Mouse (Mus musculus) forebrain, embryonic 16.5 days (tissue): ENCODE results near the gene Dab2ip. TPM values are rescaled to one million over a fixed set of nuclear protein-coding genes. Genes with fewer than 3 reads are reported as not detected.

Experiments
- ATAC-seq: fragments of 200-750 bp; cut with Nextera tagmentation; 2 replicates; pipeline ENCODE4 v1.8.0; 2017; ENCODE audit warnings: mild to moderate bottlenecking, moderate library complexity
- H3K27ac ChIP-seq: fragments of 300-500 bp; sonication (generic); 2 replicates; pipeline ENCODE4 v1.5.1; 2014; ENCODE audit warnings: low read length, control low read depth
- H3K27me3 ChIP-seq: fragments of 300-500 bp; sonication (generic); replicated peaks from 2 replicates; pipeline ENCODE4 v1.6.1; 2014; ENCODE audit warnings: low read length; ENCODE audit not compliant: control insufficient read depth, insufficient read depth
- H3K36me3 ChIP-seq: fragments of 300-500 bp; sonication (generic); 2 replicates; pipeline ENCODE4 v1.6.1; 2014; ENCODE audit not compliant: control insufficient read depth, insufficient read depth
- H3K4me1 ChIP-seq: fragments of 300-500 bp; sonication (generic); replicated peaks from 2 replicates; pipeline ENCODE4 v1.6.1; 2014; ENCODE audit warnings: low read length; ENCODE audit not compliant: control insufficient read depth, insufficient read depth
- H3K4me2 ChIP-seq: fragments of 300-500 bp; sonication (generic); 2 replicates; pipeline ENCODE4 v1.6.1; 2014; ENCODE audit warnings: mild to moderate bottlenecking, low read length, control low read depth
- H3K4me3 ChIP-seq: fragments of 300-500 bp; sonication (generic); replicated peaks from 2 replicates; pipeline ENCODE4 v1.5.1; 2014; ENCODE audit warnings: mild to moderate bottlenecking, low read length, control low read depth
- H3K9ac ChIP-seq: fragments of 300-500 bp; sonication (generic); replicated peaks from 2 replicates; pipeline ENCODE4 v1.6.1; 2014; ENCODE audit warnings: low read depth, low read length, control low read depth
- H3K9me3 ChIP-seq: fragments of 300-500 bp; sonication (generic); 2 replicates; pipeline ENCODE4 v1.6.1; 2016; ENCODE audit warnings: low read length; ENCODE audit not compliant: control insufficient read depth
- WGBS: fragments of 180-500 bp; shearing (Covaris S2); extraction: QIAGEN DNeasy Blood & Tissue Kit; methylation state at CpG from one replicate; pipeline ENCODE4 v1.1.7; 2014; 5-methylcytosine and 5-hydroxymethylcytosine counted together
- polyA plus RNA-seq: library from polyadenylated mRNA; unstranded; fragments of >200 nt; fragmentation: Nextera tagmentation; extraction: Ambion mirVana; gene quantifications from 2 replicates; pipeline ENCODE4 v1.2.1, GENCODE M21; 2015

Gene Dab2ip
- polyA plus RNA-seq, 1 experiment from 2014 or later = 42.8 TPM

- Histone ChIP-seq H3K4me2 (no peak overlapping the region), H3K9ac (no peak overlapping the region), H3K27ac (no peak overlapping the region), H3K4me1 (peaks cover 8% of the 10 kb centered on the region), H3K4me3 (no peak overlapping the region), H3K27me3 (no peaks in the 10 kb centered on the region), H3K9me3 (no peaks in the 10 kb centered on the region), H3K36me3 (no peaks in the 10 kb centered on the region)
- 78% methylated on average over 4 of the region's 4 CpGs for WGBS
- ATAC-seq = no peak
These were observed 8.9 kb upstream of the Dab2ip start for GRCm38 (mm10) chr2:35549191-35549590.

GRCm38 (mm10) chr2:35550097-35550496 is 8.0 kb upstream of the Dab2ip start:
- WGBS = 89% methylated on average over 9 of the region's 9 CpGs
- Histone ChIP-seq H3K27me3 (no peaks in the 10 kb centered on the region), H3K9me3 (no peaks in the 10 kb centered on the region), H3K4me2 (no peak overlapping the region), H3K27ac (no peak overlapping the region), H3K36me3 (no peaks in the 10 kb centered on the region), H3K4me1 (peaks cover 3% of the 10 kb centered on the region), H3K9ac (no peak overlapping the region), H3K4me3 (no peak overlapping the region)
- no peak for ATAC-seq

GRCm38 (mm10) chr2:35556918-35557486 is 1.1 kb upstream of the Dab2ip start:
- 68% methylated on average over 5 of the region's 5 CpGs for WGBS
- peaks cover 7% of the 10 kb centered on the region; the same call in 1 of the 2 replicates for H3K4me1 ChIP-seq
- ATAC-seq = no peak

GRCm38 (mm10) chr2:35558826-35559550 is 922 bp downstream of the Dab2ip start:
- H3K27ac ChIP-seq = no peak overlapping the region
- H3K4me2 ChIP-seq = no peak overlapping the region
- no peak overlapping the region for H3K4me3 ChIP-seq
- ATAC-seq = no peak
- 78% methylated on average over 4 of the region's 4 CpGs for WGBS
- peaks cover 7% of the 10 kb centered on the region; the same call in 1 of the 2 replicates for H3K4me1 ChIP-seq
- no peaks in the 10 kb centered on the region for H3K9me3 ChIP-seq
- H3K27me3 ChIP-seq = no peaks in the 10 kb centered on the region
- H3K36me3 ChIP-seq = no peaks in the 10 kb centered on the region
- no peak overlapping the region for H3K9ac ChIP-seq

More at GRCm38 (mm10) chr2:35556918-35557486, 1.1 kb upstream of the Dab2ip start:
- no peaks in the 10 kb centered on the region for H3K36me3 ChIP-seq
- no peak overlapping the region for H3K4me2 ChIP-seq
- no peak overlapping the region for H3K4me3 ChIP-seq
- no peaks in the 10 kb centered on the region for H3K27me3 ChIP-seq
- H3K9ac ChIP-seq = no peak overlapping the region
- H3K9me3 ChIP-seq = no peaks in the 10 kb centered on the region
- no peak overlapping the region for H3K27ac ChIP-seq

- Histone ChIP-seq H3K4me3 (no peak overlapping the region), H3K27me3 (no peaks in the 10 kb centered on the region), H3K4me2 (no peak overlapping the region), H3K4me1 (peaks cover 7% of the 10 kb centered on the region; the same call in 1 of the 2 replicates), H3K27ac (no peak overlapping the region), H3K9me3 (no peaks in the 10 kb centered on the region), H3K36me3 (no peaks in the 10 kb centered on the region), H3K9ac (no peak overlapping the region)
- WGBS = 61% methylated on average over 2 of the region's 2 CpGs
- ATAC-seq = no peak
These were observed 1.4 kb downstream of the Dab2ip start for GRCm38 (mm10) chr2:35559551-35559835.

- ATAC-seq = no peak
- no peak overlapping the region for H3K27ac ChIP-seq
- no peak overlapping the region for H3K4me3 ChIP-seq
- H3K4me2 ChIP-seq = no peak overlapping the region
- H3K9me3 ChIP-seq = no peaks in the 10 kb centered on the region
- WGBS = 91% methylated on average over 4 of the region's 4 CpGs
- 0 out of 2 replicates have a peak, but pooled peaks cover 2% of the 10 kb centered on the region for H3K4me1 ChIP-seq
- no peak overlapping the region for H3K9ac ChIP-seq
- no peaks in the 10 kb centered on the region for H3K36me3 ChIP-seq
- no peaks in the 10 kb centered on the region for H3K27me3 ChIP-seq
These were observed 5.7 kb downstream of the Dab2ip start for GRCm38 (mm10) chr2:35563722-35564121.

- Histone ChIP-seq H3K27me3 (no peaks in the 10 kb centered on the region), H3K9ac (no peak overlapping the region), H3K4me1 (no peaks in the 10 kb centered on the region), H3K9me3 (no peaks in the 10 kb centered on the region), H3K27ac (no peak overlapping the region), H3K4me3 (no peak overlapping the region), H3K36me3 (no peaks in the 10 kb centered on the region), H3K4me2 (no peak overlapping the region)
- no peak for ATAC-seq
- WGBS = 90% methylated on average over 6 of the region's 6 CpGs
These were observed 7.2 kb downstream of the Dab2ip start for GRCm38 (mm10) chr2:35565051-35565836.

GRCm38 (mm10) chr2:35566957-35567693 is 9.1 kb downstream of the Dab2ip start:
- H3K27me3 ChIP-seq = no peaks in the 10 kb centered on the region
- H3K4me2 ChIP-seq = no peak overlapping the region
- H3K4me1 ChIP-seq = no peaks in the 10 kb centered on the region
- no peaks in the 10 kb centered on the region for H3K36me3 ChIP-seq
- H3K9me3 ChIP-seq = no peaks in the 10 kb centered on the region
- WGBS = 90% methylated on average over 11 of the region's 11 CpGs
- no peak overlapping the region for H3K9ac ChIP-seq
- no peak overlapping the region for H3K4me3 ChIP-seq
- no peak overlapping the region for H3K27ac ChIP-seq
- ATAC-seq = no peak

- Histone ChIP-seq H3K27ac (no peak overlapping the region), H3K27me3 (no peaks in the 10 kb centered on the region), H3K9ac (no peak overlapping the region), H3K4me3 (no peak overlapping the region), H3K36me3 (no peaks in the 10 kb centered on the region), H3K4me1 (no peaks in the 10 kb centered on the region), H3K9me3 (no peaks in the 10 kb centered on the region), H3K4me2 (no peak overlapping the region)
- 87% methylated on average over 4 of the region's 4 CpGs for WGBS
- no peak for ATAC-seq
These were observed 9.7 kb downstream of the Dab2ip start for GRCm38 (mm10) chr2:35567694-35568149.
